Mouse (Mus musculus): ENCODE results near the gene Myh6. TPM values are rescaled to one million over a fixed set of nuclear protein-coding genes. Genes with fewer than 3 reads are reported as not detected.

The Myh6 gene
- 111 and 179 TPM in 2 replicates for polyA plus RNA-seq (2015; fragmentation: Nextera tagmentation; extraction: Ambion mirVana)

DNA sequence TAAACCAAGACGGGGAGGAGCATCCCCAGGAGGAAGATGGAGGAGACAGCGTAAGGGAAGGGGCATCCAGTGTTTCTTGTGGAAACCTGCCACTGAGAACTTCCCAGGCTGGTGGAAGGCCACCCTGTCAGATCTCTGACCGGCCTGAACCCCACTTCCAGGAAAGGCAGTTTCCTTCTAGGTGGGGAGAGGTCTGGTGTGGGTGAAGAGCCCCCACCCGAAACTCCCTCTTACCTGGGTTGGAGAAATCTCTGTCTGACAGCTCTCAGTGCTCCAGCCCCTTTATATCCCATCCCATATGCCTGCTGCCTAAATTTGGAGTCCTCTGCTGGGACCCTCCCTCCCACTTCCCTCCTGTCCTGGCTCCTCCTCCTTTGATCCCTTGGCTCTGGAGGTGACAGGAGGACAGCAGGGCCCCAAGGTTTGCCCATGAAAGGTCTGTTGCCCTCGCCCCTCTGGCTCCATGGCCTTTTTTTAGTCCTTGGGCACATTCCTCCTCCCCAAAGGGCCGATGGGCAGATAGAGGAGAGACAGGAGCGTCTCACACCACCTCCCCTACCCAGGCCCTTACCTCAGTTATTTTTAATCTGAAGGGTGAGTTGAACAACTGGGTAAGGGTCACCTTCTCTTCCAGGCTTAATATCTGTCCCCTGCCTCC lies at the start of gene Myh6:
TSS of gene Myh6 (minus strand) at position 608 of the 658 bp plus-strand sequence.
- no peaks in the 10 kb centered on the region for H3K4me1 ChIP-seq (replicated peaks; ENCODE audit: control insufficient read depth, insufficient read depth, low read length)
- H3K9me3 ChIP-seq (ENCODE audit: control insufficient read depth, low read length): no peaks in the 10 kb centered on the region
- ATAC-seq (ENCODE audit: low read depth): no peak
- WGBS: 56% methylated on average over 7 of the region's 7 CpGs
- H3K4me2 ChIP-seq (ENCODE audit: low read depth, low read length): no peak within 1 kb of the TSS
- no peak within 1 kb of the TSS for H3K27ac ChIP-seq (ENCODE audit: low read length)
- no peaks in the 10 kb centered on the region for H3K27me3 ChIP-seq (ENCODE audit: control insufficient read depth, insufficient read depth, low read depth, low read length)
- H3K36me3 ChIP-seq (ENCODE audit: control insufficient read depth, insufficient read depth, low read length): no peaks in the 10 kb centered on the region
- H3K4me3 ChIP-seq (ENCODE audit: low read length): no peak within 1 kb of the TSS
- no peak within 1 kb of the TSS for H3K9ac ChIP-seq (ENCODE audit: low read length)

DNA sequence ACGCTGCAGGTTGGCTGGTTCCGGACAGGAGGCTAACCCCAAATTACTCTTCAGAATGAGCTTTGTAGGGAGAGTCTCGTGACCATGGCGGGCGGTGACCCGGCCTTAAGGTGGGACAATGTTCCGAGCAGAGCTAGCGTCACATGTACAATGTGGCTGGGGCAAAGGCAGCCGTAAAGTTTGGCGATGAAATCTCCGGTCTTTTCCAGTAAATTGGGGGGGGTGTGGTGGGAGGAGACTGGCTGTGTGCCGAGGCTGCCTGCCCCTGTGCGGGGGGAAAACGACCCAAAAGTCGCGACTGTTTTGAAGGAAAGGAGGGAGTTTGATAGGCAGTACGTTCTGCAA lies 49.0 kb upstream of the Myh6 start:
- Histone ChIP-seq H3K9me3 (ENCODE audit: control insufficient read depth, low read length) (no peaks in the 10 kb centered on the region), H3K4me1 (replicated peaks; ENCODE audit: control insufficient read depth, insufficient read depth, low read length) (no peaks in the 10 kb centered on the region), H3K36me3 (ENCODE audit: control insufficient read depth, insufficient read depth, low read length) (peaks cover 10% of the 10 kb centered on the region), H3K4me3 (ENCODE audit: low read length) (peak overlapping the region; percentile 68), H3K9ac (ENCODE audit: low read length) (peak overlapping the region; percentile 76), H3K4me2 (ENCODE audit: low read depth, low read length) (peak overlapping the region; percentile 85), H3K27ac (ENCODE audit: low read length) (peak overlapping the region; percentile 75), H3K27me3 (ENCODE audit: control insufficient read depth, insufficient read depth, low read depth, low read length) (no peaks in the 10 kb centered on the region)
- WGBS: 0% methylated on average over 17 of the region's 17 CpGs
- ATAC-seq (ENCODE audit: low read depth): no peak

DNA sequence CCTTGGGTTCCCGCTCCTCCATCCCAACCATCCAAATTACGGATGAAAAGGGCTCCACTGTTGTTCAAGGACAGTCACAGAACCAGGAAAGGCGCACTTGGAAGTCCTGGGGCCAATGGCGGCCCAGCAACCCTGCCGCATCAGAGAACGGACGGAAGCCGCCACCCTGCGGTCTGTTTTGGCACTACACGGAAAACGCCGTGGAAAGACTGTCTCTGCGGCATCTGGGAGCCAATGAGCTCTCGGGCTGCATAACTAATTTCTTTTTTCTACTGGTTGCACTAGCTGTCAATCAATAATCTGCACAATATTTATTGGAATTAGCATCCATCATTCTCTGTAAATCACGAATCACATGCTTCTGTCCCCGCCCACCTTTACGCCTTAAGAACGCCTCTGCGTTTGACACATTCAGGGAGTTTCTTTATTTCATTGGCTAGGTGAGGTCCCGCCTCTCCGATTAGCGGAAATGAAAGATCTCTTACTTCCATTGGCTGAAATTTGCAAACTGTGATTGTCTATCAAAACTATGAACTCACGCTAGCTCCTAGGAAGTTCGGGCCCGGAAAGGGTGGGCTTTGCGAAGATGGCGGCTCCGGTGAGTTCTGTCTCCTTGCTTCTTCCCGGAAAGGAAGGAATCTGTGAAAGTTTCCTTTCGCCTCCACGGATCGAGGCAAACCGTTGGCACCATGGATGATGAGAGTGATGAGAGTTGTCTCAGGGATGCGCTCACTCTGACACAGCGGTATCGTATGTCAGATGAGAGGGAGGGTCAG lies 48.5 kb upstream of the Myh6 start, which contains the start of gene Ngdn:
TSS of gene Ngdn (plus strand) at position 464 of the 776 bp plus-strand sequence.
- peaks cover 10% of the 10 kb centered on the region for H3K36me3 ChIP-seq (ENCODE audit: control insufficient read depth, insufficient read depth, low read length)
- H3K27ac ChIP-seq (ENCODE audit: low read length): peak within 1 kb of the TSS; percentile 84
- peak within 1 kb of the TSS; percentile 76 for H3K9ac ChIP-seq (ENCODE audit: low read length)
- peak; percentile 97 for ATAC-seq (ENCODE audit: low read depth)
- H3K4me2 ChIP-seq (ENCODE audit: low read depth, low read length): peak within 1 kb of the TSS; percentile 85
- no peaks in the 10 kb centered on the region for H3K27me3 ChIP-seq (ENCODE audit: control insufficient read depth, insufficient read depth, low read depth, low read length)
- peak within 1 kb of the TSS; percentile 68 for H3K4me3 ChIP-seq (ENCODE audit: low read length)
- 0% methylated on average over 36 of the region's 36 CpGs for WGBS
- no peaks in the 10 kb centered on the region for H3K9me3 ChIP-seq (ENCODE audit: control insufficient read depth, low read length)
- no peaks in the 10 kb centered on the region for H3K4me1 ChIP-seq (replicated peaks; ENCODE audit: control insufficient read depth, insufficient read depth, low read length)

DNA sequence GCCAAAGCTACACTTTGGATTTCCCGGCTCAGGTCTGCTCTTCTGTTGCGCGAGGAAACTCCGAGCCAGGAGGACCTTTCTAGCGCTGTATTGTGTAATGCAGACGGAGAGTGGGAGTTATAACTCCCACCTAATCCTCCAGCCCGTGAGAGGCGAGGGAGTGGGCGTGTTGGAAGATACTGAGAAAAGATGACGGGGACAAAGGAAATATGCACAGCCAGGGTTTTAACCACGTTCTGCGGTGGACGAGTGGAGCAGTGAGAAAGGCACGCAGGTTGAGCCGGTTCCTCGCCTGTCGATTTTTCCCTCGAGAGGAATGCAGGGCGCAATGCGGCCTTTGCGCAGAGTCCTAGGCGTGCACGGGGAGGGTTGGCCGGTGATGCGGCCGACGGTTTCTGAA lies 47.9 kb upstream of the Myh6 start:
- H3K27ac ChIP-seq (ENCODE audit: low read length): peak overlapping the region; percentile 84
- no peaks in the 10 kb centered on the region for H3K4me1 ChIP-seq (replicated peaks; ENCODE audit: control insufficient read depth, insufficient read depth, low read length)
- H3K4me2 ChIP-seq (ENCODE audit: low read depth, low read length): peak overlapping the region; percentile 73
- peaks cover 10% of the 10 kb centered on the region for H3K36me3 ChIP-seq (ENCODE audit: control insufficient read depth, insufficient read depth, low read length)
- H3K27me3 ChIP-seq (ENCODE audit: control insufficient read depth, insufficient read depth, low read depth, low read length): no peaks in the 10 kb centered on the region
- peak overlapping the region; percentile 70 for H3K9ac ChIP-seq (ENCODE audit: low read length)
- WGBS: under 1% methylated on average over 27 of the region's 27 CpGs
- H3K4me3 ChIP-seq (ENCODE audit: low read length): peak overlapping the region; percentile 48
- ATAC-seq (ENCODE audit: low read depth): peak; percentile 53
- no peaks in the 10 kb centered on the region for H3K9me3 ChIP-seq (ENCODE audit: control insufficient read depth, low read length)

DNA sequence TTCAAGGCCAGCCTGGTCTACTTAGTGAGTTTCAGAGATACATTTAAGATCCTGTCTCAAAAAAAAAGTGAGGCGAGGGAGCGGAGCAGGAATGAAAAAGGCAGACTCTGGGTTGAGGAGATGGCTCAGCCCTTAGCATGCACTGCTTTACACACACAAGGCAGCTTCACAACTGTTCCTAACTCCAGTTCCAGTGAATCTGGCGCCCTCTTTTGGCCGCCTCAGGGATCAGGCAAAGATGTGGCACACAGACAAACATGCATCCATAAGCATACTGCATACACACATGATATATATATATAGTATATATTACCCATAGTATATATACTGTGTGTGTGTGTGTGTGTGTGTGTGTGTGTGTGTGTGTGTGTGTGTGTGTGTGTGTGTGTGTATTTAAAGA lies 44.4 kb upstream of the Myh6 start:
- H3K27ac ChIP-seq (ENCODE audit: low read length): no peak overlapping the region
- H3K9me3 ChIP-seq (ENCODE audit: control insufficient read depth, low read length): no peaks in the 10 kb centered on the region
- H3K4me1 ChIP-seq (replicated peaks; ENCODE audit: control insufficient read depth, insufficient read depth, low read length): no peaks in the 10 kb centered on the region
- H3K4me2 ChIP-seq (ENCODE audit: low read depth, low read length): no peak overlapping the region
- no peak for ATAC-seq (ENCODE audit: low read depth)
- no peak overlapping the region for H3K9ac ChIP-seq (ENCODE audit: low read length)
- no peaks in the 10 kb centered on the region for H3K27me3 ChIP-seq (ENCODE audit: control insufficient read depth, insufficient read depth, low read depth, low read length)
- WGBS: 60% methylated on average over 4 of the region's 4 CpGs
- H3K36me3 ChIP-seq (ENCODE audit: control insufficient read depth, insufficient read depth, low read length): no peaks in the 10 kb centered on the region
- H3K4me3 ChIP-seq (ENCODE audit: low read length): no peak overlapping the region

DNA sequence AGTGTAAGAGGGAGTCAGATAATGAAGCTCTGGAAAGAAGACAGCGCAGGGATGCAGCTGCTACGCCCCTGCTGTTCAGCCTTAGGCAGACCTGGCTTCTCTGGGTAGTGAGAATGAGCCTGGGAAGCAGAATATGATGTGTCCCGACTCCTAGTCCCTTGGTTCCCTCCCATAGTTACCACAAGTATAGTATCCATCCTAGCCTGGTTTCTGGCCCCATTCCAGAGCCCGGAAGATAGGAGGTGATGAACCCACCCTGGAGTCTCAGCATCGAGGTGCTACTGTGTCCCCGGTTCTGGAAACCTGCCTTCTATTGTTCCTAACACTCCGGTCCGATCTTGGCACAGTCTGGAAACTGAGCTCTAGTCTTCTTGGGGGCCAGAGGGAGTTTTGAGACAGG lies 41.7 kb upstream of the Myh6 start:
- Histone ChIP-seq H3K36me3 (ENCODE audit: control insufficient read depth, insufficient read depth, low read length) (no peaks in the 10 kb centered on the region), H3K4me2 (ENCODE audit: low read depth, low read length) (no peak overlapping the region), H3K9me3 (ENCODE audit: control insufficient read depth, low read length) (no peaks in the 10 kb centered on the region), H3K9ac (ENCODE audit: low read length) (no peak overlapping the region), H3K27ac (ENCODE audit: low read length) (no peak overlapping the region), H3K4me1 (replicated peaks; ENCODE audit: control insufficient read depth, insufficient read depth, low read length) (peaks cover 15% of the 10 kb centered on the region), H3K4me3 (ENCODE audit: low read length) (no peak overlapping the region), H3K27me3 (ENCODE audit: control insufficient read depth, insufficient read depth, low read depth, low read length) (no peaks in the 10 kb centered on the region)
- no peak for ATAC-seq (ENCODE audit: low read depth)
- 69% methylated on average over 8 of the region's 8 CpGs for WGBS

DNA sequence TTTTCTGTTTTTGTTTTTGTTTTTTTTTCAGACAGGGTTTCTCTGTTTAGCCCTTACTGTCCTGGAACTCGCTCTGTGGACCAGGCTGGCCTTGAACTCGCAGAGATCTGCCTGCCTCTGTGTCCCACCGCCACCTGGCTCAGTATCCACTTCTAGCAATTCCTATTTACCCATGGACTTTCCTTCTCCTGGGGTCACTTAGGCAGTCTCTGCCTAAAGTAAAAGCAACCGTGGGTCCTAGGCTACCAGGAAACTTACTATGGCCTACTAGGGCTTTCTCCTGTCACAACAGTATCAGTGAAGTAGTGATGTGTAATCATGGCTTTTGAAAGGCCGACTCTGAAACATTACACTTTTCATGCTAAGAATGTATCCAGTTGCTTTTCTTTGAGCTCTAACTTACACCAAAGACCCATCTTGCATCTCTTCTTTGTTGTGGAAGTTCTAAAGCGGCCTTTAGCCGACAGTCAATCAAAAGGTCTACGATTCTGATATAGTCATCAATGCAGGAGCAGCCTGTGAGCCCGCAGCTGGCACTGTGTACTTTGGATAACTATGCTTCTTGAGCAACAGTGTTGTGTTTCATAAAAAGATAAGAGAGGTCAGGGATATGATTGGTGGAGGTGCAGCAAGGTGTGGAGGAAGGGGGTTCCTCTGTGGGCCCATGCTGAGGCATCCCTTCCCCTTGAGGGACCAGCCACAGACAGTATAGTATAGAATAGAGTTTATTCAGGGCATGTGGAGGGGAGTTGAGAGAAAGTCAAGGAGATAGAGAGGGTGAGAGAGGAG lies 40.6 kb upstream of the Myh6 start:
- H3K4me3 ChIP-seq (ENCODE audit: low read length): no peak overlapping the region
- no peak for ATAC-seq (ENCODE audit: low read depth)
- H3K27me3 ChIP-seq (ENCODE audit: control insufficient read depth, insufficient read depth, low read depth, low read length): no peaks in the 10 kb centered on the region
- H3K4me1 ChIP-seq (replicated peaks; ENCODE audit: control insufficient read depth, insufficient read depth, low read length): peaks cover 24% of the 10 kb centered on the region
- H3K36me3 ChIP-seq (ENCODE audit: control insufficient read depth, insufficient read depth, low read length): no peaks in the 10 kb centered on the region
- H3K9ac ChIP-seq (ENCODE audit: low read length): no peak overlapping the region
- H3K4me2 ChIP-seq (ENCODE audit: low read depth, low read length): no peak overlapping the region
- WGBS: 85% methylated on average over 9 of the region's 9 CpGs
- no peak overlapping the region for H3K27ac ChIP-seq (ENCODE audit: low read length)
- no peaks in the 10 kb centered on the region for H3K9me3 ChIP-seq (ENCODE audit: control insufficient read depth, low read length)

DNA sequence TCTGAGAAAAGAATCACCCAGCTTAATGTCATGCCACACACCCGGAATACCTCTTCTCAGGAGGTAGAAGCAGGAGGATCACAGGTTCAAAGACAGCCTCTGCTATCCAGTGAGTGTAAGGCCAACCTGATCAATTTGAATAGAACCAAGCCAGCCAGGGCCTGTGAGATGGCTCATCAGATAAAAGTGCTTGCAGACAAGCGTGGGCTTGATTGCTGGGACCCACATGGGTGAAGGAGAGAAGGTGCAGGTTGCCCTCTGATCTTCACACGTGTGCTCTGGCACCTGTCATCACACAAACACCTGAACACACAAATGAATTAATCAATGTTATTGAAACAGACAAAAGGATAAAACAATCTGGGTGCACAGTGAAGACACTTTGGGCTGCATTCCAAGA lies 39.8 kb upstream of the Myh6 start:
- Histone ChIP-seq H3K9ac (ENCODE audit: low read length) (no peak overlapping the region), H3K4me1 (replicated peaks; ENCODE audit: control insufficient read depth, insufficient read depth, low read length) (peaks cover 28% of the 10 kb centered on the region), H3K9me3 (ENCODE audit: control insufficient read depth, low read length) (no peaks in the 10 kb centered on the region), H3K4me3 (ENCODE audit: low read length) (no peak overlapping the region), H3K36me3 (ENCODE audit: control insufficient read depth, insufficient read depth, low read length) (no peaks in the 10 kb centered on the region), H3K27ac (ENCODE audit: low read length) (no peak overlapping the region), H3K4me2 (ENCODE audit: low read depth, low read length) (no peak overlapping the region), H3K27me3 (ENCODE audit: control insufficient read depth, insufficient read depth, low read depth, low read length) (no peaks in the 10 kb centered on the region)
- WGBS: 67% methylated on average over 3 of the region's 3 CpGs
- no peak for ATAC-seq (ENCODE audit: low read depth)

DNA sequence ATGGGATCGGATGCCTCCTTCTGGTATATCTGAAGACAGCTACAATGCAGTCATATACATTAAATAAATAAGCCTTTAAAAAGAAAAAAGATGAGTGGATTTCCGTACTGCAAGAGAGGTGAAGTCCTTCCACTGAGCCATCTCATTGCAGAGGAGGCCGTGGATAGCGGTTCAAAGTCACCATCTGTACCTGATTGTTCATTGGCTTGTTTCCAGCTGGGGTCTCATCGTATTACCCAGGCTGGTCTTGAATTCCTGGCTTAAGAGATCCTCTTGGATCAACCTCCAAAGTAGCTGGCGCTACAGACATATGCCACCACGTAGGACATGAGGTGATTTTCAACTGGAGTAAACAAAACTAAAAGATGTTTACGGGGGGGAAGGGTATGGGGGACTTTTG lies 39.2 kb upstream of the Myh6 start:
- Histone ChIP-seq H3K4me2 (ENCODE audit: low read depth, low read length) (no peak overlapping the region), H3K27me3 (ENCODE audit: control insufficient read depth, insufficient read depth, low read depth, low read length) (no peaks in the 10 kb centered on the region), H3K27ac (ENCODE audit: low read length) (no peak overlapping the region), H3K9ac (ENCODE audit: low read length) (no peak overlapping the region), H3K9me3 (ENCODE audit: control insufficient read depth, low read length) (no peaks in the 10 kb centered on the region), H3K36me3 (ENCODE audit: control insufficient read depth, insufficient read depth, low read length) (no peaks in the 10 kb centered on the region), H3K4me1 (replicated peaks; ENCODE audit: control insufficient read depth, insufficient read depth, low read length) (peaks cover 28% of the 10 kb centered on the region), H3K4me3 (ENCODE audit: low read length) (no peak overlapping the region)
- WGBS: 71% methylated on average over 8 of the region's 8 CpGs
- no peak for ATAC-seq (ENCODE audit: low read depth)

All from lung, embryonic 16.5 days (tissue).